Mouse (Mus musculus): ENCODE results near the gene Kif11. TPM values are rescaled to one million over a fixed set of nuclear protein-coding genes. Genes with fewer than 3 reads are reported as not detected.

The Kif11 gene
- polyA plus RNA-seq, 1 experiment from 2014 or later = 53.0 TPM

- H3K9me3 ChIP-seq (replicated peaks) = no peaks in the 10 kb centered on the region
- WGBS (ENCODE audit: insufficient replicate concordance) = 1% methylated on average over 14 of the region's 14 CpGs
- H3K9ac ChIP-seq = peak overlapping the region; percentile 43
- H3K27me3 ChIP-seq = peaks cover 83% of the 10 kb centered on the region
- peak overlapping the region; percentile 66 for H3K4me3 ChIP-seq (replicated peaks)
- peak overlapping the region; percentile 79 for H3K4me2 ChIP-seq
- H3K36me3 ChIP-seq (replicated peaks) = no peaks in the 10 kb centered on the region
- ATAC-seq (ENCODE audit: insufficient read depth) = peak; percentile 23; the same call in 1 of the 2 replicates
- peaks cover 38% of the 10 kb centered on the region for H3K4me1 ChIP-seq (replicated peaks)
- peak overlapping the region; percentile 41 for H3K27ac ChIP-seq (replicated peaks)
Observed at GRCm38 (mm10) chr19:37433895-37434262, 57.7 kb downstream of the Kif11 start.

- WGBS (ENCODE audit: insufficient replicate concordance) = under 1% methylated on average over 72 of the region's 79 CpGs
- Histone ChIP-seq H3K4me3 (replicated peaks) (peak within 1 kb of the TSS; percentile 66), H3K36me3 (replicated peaks) (no peaks in the 10 kb centered on the region), H3K4me2 (peak within 1 kb of the TSS; percentile 79), H3K9me3 (replicated peaks) (no peaks in the 10 kb centered on the region), H3K27me3 (peaks cover 83% of the 10 kb centered on the region), H3K4me1 (replicated peaks) (peaks cover 38% of the 10 kb centered on the region), H3K9ac (peak within 1 kb of the TSS; percentile 66), H3K27ac (replicated peaks) (peak within 1 kb of the TSS; percentile 84)
- ATAC-seq (ENCODE audit: insufficient read depth) = peak; percentile 77
Observed at GRCm38 (mm10) chr19:37434263-37434951, 58.2 kb downstream of the Kif11 start, which contains the start of gene Hhex. Hhex (plus strand) TSS chr19:37434810.

GRCm38 (mm10) chr19:37435041-37435852 lies 59.0 kb downstream of the Kif11 start:
- Histone ChIP-seq H3K9ac (peak overlapping the region; percentile 66), H3K27me3 (peaks cover 77% of the 10 kb centered on the region), H3K9me3 (replicated peaks) (no peaks in the 10 kb centered on the region), H3K4me1 (replicated peaks) (peaks cover 38% of the 10 kb centered on the region), H3K4me3 (replicated peaks) (peak overlapping the region; percentile 66), H3K4me2 (peak overlapping the region; percentile 79), H3K27ac (replicated peaks) (peak overlapping the region; percentile 84), H3K36me3 (replicated peaks) (no peaks in the 10 kb centered on the region)
- peak; percentile 52 for ATAC-seq (ENCODE audit: insufficient read depth)
- 1% methylated on average over 77 of the region's 77 CpGs for WGBS (ENCODE audit: insufficient replicate concordance)

- H3K9me3 ChIP-seq (replicated peaks) = no peaks in the 10 kb centered on the region
- H3K4me1 ChIP-seq (replicated peaks) = peaks cover 38% of the 10 kb centered on the region
- H3K4me3 ChIP-seq (replicated peaks) = peak overlapping the region; percentile 66
- H3K9ac ChIP-seq = peak overlapping the region; percentile 66
- H3K36me3 ChIP-seq (replicated peaks) = no peaks in the 10 kb centered on the region
- WGBS (ENCODE audit: insufficient replicate concordance) = under 1% methylated on average over 10 of the region's 10 CpGs
- H3K27ac ChIP-seq (replicated peaks) = peak overlapping the region; percentile 84
- peaks cover 73% of the 10 kb centered on the region for H3K27me3 ChIP-seq
- peak overlapping the region; percentile 79 for H3K4me2 ChIP-seq
- peak; percentile 12; the same call in 1 of the 2 replicates for ATAC-seq (ENCODE audit: insufficient read depth)
Observed at GRCm38 (mm10) chr19:37435853-37436174, 59.6 kb downstream of the Kif11 start.

GRCm38 (mm10) chr19:37436514-37437288 lies 60.5 kb downstream of the Kif11 start:
- Histone ChIP-seq H3K27ac (replicated peaks) (peak overlapping the region; percentile 84; the same call in 1 of the 2 replicates), H3K4me2 (peak overlapping the region; percentile 79), H3K27me3 (peaks cover 65% of the 10 kb centered on the region), H3K9me3 (replicated peaks) (no peaks in the 10 kb centered on the region), H3K4me1 (replicated peaks) (peaks cover 46% of the 10 kb centered on the region), H3K36me3 (replicated peaks) (no peaks in the 10 kb centered on the region), H3K9ac (peak overlapping the region; percentile 39; the same call in 1 of the 2 replicates), H3K4me3 (replicated peaks) (peak overlapping the region; percentile 66)
- WGBS (ENCODE audit: insufficient replicate concordance) = 8% methylated on average over 28 of the region's 28 CpGs
- ATAC-seq (ENCODE audit: insufficient read depth) = no peak

GRCm38 (mm10) chr19:37437289-37437606 lies 61.0 kb downstream of the Kif11 start:
- Histone ChIP-seq H3K4me2 (peak overlapping the region; percentile 79), H3K9ac (no peak overlapping the region; the same call in 1 of the 2 replicates), H3K9me3 (replicated peaks) (no peaks in the 10 kb centered on the region), H3K4me3 (replicated peaks) (peak overlapping the region; percentile 66), H3K36me3 (replicated peaks) (no peaks in the 10 kb centered on the region), H3K4me1 (replicated peaks) (peaks cover 50% of the 10 kb centered on the region), H3K27ac (replicated peaks) (peak overlapping the region; percentile 41; the same call in 1 of the 2 replicates), H3K27me3 (peaks cover 63% of the 10 kb centered on the region)
- WGBS (ENCODE audit: insufficient replicate concordance) = 27% methylated on average over 14 of the region's 14 CpGs
- ATAC-seq (ENCODE audit: insufficient read depth) = no peak

- Histone ChIP-seq H3K36me3 (replicated peaks) (no peaks in the 10 kb centered on the region), H3K9ac (no peak overlapping the region), H3K4me1 (replicated peaks) (peaks cover 42% of the 10 kb centered on the region), H3K27me3 (peaks cover 35% of the 10 kb centered on the region), H3K27ac (replicated peaks) (no peak overlapping the region), H3K9me3 (replicated peaks) (no peaks in the 10 kb centered on the region), H3K4me3 (replicated peaks) (no peak overlapping the region), H3K4me2 (no peak overlapping the region)
- ATAC-seq (ENCODE audit: insufficient read depth) = no peak
- WGBS (ENCODE audit: insufficient replicate concordance) = 54% methylated on average over 4 of the region's 4 CpGs
Observed at GRCm38 (mm10) chr19:37440181-37440580, 64.0 kb downstream of the Kif11 start.

- peak; percentile 56; the same call in 1 of the 2 replicates for ATAC-seq (ENCODE audit: insufficient read depth)
- Histone ChIP-seq H3K27ac (replicated peaks) (peak overlapping the region; percentile 8; the same call in 1 of the 2 replicates), H3K4me2 (no peak overlapping the region), H3K36me3 (replicated peaks) (no peaks in the 10 kb centered on the region), H3K9ac (no peak overlapping the region), H3K4me1 (replicated peaks) (peaks cover 36% of the 10 kb centered on the region), H3K4me3 (replicated peaks) (no peak overlapping the region), H3K27me3 (peaks cover 28% of the 10 kb centered on the region), H3K9me3 (replicated peaks) (no peaks in the 10 kb centered on the region)
- 67% methylated on average over 16 of the region's 16 CpGs for WGBS (ENCODE audit: insufficient replicate concordance)
Observed at GRCm38 (mm10) chr19:37440708-37441475, 64.7 kb downstream of the Kif11 start.

- H3K4me1 ChIP-seq (replicated peaks) = peaks cover 25% of the 10 kb centered on the region
- 21% methylated on average over 10 of the region's 10 CpGs for WGBS (ENCODE audit: insufficient replicate concordance)
- peak; percentile 62; the same call in 1 of the 2 replicates for ATAC-seq (ENCODE audit: insufficient read depth)
- no peak overlapping the region for H3K4me3 ChIP-seq (replicated peaks)
- no peaks in the 10 kb centered on the region for H3K36me3 ChIP-seq (replicated peaks)
- H3K27me3 ChIP-seq = peaks cover 10% of the 10 kb centered on the region
- peak overlapping the region; percentile 10; the same call in 1 of the 2 replicates for H3K4me2 ChIP-seq
- no peaks in the 10 kb centered on the region for H3K9me3 ChIP-seq (replicated peaks)
- H3K9ac ChIP-seq = no peak overlapping the region
- peak overlapping the region; percentile 60; the same call in 1 of the 2 replicates for H3K27ac ChIP-seq (replicated peaks)
Observed at GRCm38 (mm10) chr19:37442524-37443286, 66.5 kb downstream of the Kif11 start.

Data from liver, embryonic 15.5 days (tissue).